Mouse (Mus musculus): ENCODE results near the gene Slc5a7.

The Slc5a7 gene

GRCm38 (mm10) chr17:54298934-54299333, at the start of gene Slc5a7:
TSS of gene Slc5a7 (minus strand) at chr17:54299034.
- DNase-seq, result no peak

GRCm38 (mm10) chr17:54347672-54348071, 48.8 kb upstream of the Slc5a7 start:
- DNase-seq, result no peak

- no peak for DNase-seq
Measured at GRCm38 (mm10) chr17:54343395-54343794, 44.6 kb upstream of the Slc5a7 start.

GRCm38 (mm10) chr17:54298232-54298924, 456 bp downstream of the Slc5a7 start:
- no peak for DNase-seq

GRCm38 (mm10) chr17:54250783-54251182, 48.1 kb downstream of the Slc5a7 start:
- DNase-seq, result no peak

GRCm38 (mm10) chr17:54243650-54244300, 55.1 kb downstream of the Slc5a7 start:
- no peak for DNase-seq

GRCm38 (mm10) chr17:54239435-54239834, 59.4 kb downstream of the Slc5a7 start:
- no peak for DNase-seq

Data from right cerebral cortex, adult 18-20 months (tissue).